8 mouse cellular contexts compared by ENCODE assay signal in genomic region chr1:168432281-168432725, GRCm38 (mm10). TPM values are rescaled to one million over a fixed set of nuclear protein-coding genes. Genes with fewer than 3 reads are reported as not detected.
DNase-seq lines count a peak whose midpoint lies in the region; ATAC-seq lines count a peak whose summit lies in the region.

No protein-coding gene starts in this region.

- H3K4me3 ChIP-seq in hindbrain, embryonic 13.5 days: peak overlapping the region; percentile 86

- peak; percentile 89 for DNase-seq in WW6 (ENCODE audit: low read depth, low spot score)
- DNase-seq in cerebellum, postnatal 36 days: peak; percentile 92 to 93
- peak; percentile 75 to 89 for DNase-seq in frontal cortex, postnatal 25 days (ENCODE audit: low spot score in 2 of 2)
- DNase-seq in layer of hippocampus, postnatal 14 days (ENCODE audit: low spot score in 2 of 2): peak; percentile 91 to 98
- peak; percentile 99 for DNase-seq in lung, postnatal 10 days
- DNase-seq in ovary, postnatal 14 days (ENCODE audit: low spot score): peak; percentile 88
- DNase-seq in thymus, postnatal 10 days (ENCODE audit: low spot score in 2 of 2): peak; percentile 76 to 79

- peak; percentile 99 for ATAC-seq in hindbrain, embryonic 13.5 days (ENCODE audit: low FRiP score)

- peak overlapping the region; percentile 66 for H3K27ac ChIP-seq in hindbrain, embryonic 13.5 days

- no peaks in the 10 kb centered on the region for H3K27me3 ChIP-seq in hindbrain, embryonic 13.5 days

- peak overlapping the region; percentile 56 for H3K4me2 ChIP-seq in hindbrain, embryonic 13.5 days

- 0 out of 2 replicates have a peak overlapping the region, but pooled peaks have one; percentile 55 for H3K9ac ChIP-seq in hindbrain, embryonic 13.5 days

- peaks cover 13% of the 10 kb centered on the region for H3K4me1 ChIP-seq in hindbrain, embryonic 13.5 days (replicated peaks)

- H3K36me3 ChIP-seq in hindbrain, embryonic 13.5 days: no peaks in the 10 kb centered on the region

- no peaks in the 10 kb centered on the region for H3K9me3 ChIP-seq in hindbrain, embryonic 13.5 days

- under 1% methylated on average over 22 of the region's 22 CpGs for WGBS in hindbrain, embryonic 13.5 days

RNA-seq across cellular contexts. Expression of gene Pbx1, which starts 0.2 kb away (rescaled TPM):
- polyA plus RNA-seq in hindbrain, embryonic 13.5 days (2015; fragmentation: Nextera tagmentation; extraction: Ambion mirVana): 53.6 and 54.9 TPM in 2 replicates
- 100 to 1,000 TPM; 103 to 106 TPM for total RNA-seq in layer of hippocampus, postnatal 14 days (2021)

Comparison
In these comparisons a context has a peak if more than half of its experiments do, and no peak if none do; other contexts are left out.
1. Peak in every context shown above with its lines: DNase-seq, ATAC-seq, H3K4me3 ChIP-seq and H3K27ac ChIP-seq.